Mouse (Mus musculus) gastrocnemius, postnatal 36 days (tissue): ENCODE results near the gene Wdfy3. TPM values are rescaled to one million over a fixed set of nuclear protein-coding genes. Genes with fewer than 3 reads are reported as not detected.
"Not testable (repeated sequence)": the region's sequence is repeated elsewhere in the genome, so short reads cannot be mapped to it uniquely, and the experiment has no call there.

Experiments used
- DNase-seq, 2 experiments: peaks; one replicate each; pipeline ENCODE4 v3.0.0; 2022
- intact Hi-C: fragments of 180-260 bp; cut with DNase I; formaldehyde crosslinking; loops from one replicate; pipeline ENCODE4 v1.15.1; 2025
- total RNA-seq, 2 experiments: library from RNA; stranded (reverse); gene quantifications; 2 replicates each; pipeline ENCODE4 v1.2.3; 2021

Wdfy3 gene
- total RNA-seq, 2 experiments from 2014 or later: 18.3 to 21.2 TPM

- DNase-seq: no peak
- intact Hi-C loops: no loop called here
Measured at GRCm38 (mm10) chr5:101852116-101852680, 217.5 kb downstream of the Wdfy3 start.

GRCm38 (mm10) chr5:101851133-101851532, 218.6 kb downstream of the Wdfy3 start:
- DNase-seq: no peak
- intact Hi-C loops: no loop called here

DNA sequence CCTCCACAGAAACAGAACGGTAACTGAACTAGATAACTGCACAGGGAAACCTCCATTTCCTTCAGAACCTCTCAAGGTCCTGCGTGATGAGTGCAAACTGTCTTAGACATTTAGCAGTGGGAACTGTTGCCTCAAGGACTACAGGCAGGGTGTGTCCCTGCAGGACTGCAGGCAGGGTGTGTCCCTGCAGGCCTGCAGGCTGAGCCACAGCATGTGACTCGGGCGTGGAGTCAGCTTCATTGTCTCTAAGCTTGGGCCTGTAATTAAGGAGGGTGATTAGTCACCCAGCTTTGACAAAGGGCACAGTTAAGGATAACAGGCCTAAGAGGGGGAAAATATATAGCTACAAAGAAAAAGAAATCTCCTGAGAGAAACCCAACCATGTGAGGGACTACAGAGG, 222.0 kb downstream of the Wdfy3 start:
- DNase-seq: no peak
- intact Hi-C loops: no loop called here

DNA sequence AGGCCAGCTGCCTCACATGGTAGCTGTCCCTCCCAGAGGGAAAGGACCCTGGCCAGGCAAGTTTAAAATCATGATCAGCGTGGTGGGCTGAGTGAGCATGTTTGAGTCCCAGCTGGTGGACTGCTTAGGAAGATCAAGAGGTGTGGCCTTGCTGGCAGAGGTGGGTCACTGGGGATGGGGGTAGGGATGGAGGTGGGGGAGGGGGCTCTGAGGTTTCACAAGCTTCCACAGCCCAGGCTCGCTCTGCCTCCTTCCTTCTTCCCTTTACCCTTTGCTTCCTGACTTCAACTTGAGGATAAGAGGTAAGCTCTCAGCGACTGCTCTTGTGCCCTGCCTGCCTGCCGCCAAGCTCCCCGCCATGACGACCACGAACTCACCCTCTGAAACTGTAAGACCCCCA, 222.4 kb downstream of the Wdfy3 start:
- no peak for DNase-seq
- intact Hi-C loops: no loop called here

DNA sequence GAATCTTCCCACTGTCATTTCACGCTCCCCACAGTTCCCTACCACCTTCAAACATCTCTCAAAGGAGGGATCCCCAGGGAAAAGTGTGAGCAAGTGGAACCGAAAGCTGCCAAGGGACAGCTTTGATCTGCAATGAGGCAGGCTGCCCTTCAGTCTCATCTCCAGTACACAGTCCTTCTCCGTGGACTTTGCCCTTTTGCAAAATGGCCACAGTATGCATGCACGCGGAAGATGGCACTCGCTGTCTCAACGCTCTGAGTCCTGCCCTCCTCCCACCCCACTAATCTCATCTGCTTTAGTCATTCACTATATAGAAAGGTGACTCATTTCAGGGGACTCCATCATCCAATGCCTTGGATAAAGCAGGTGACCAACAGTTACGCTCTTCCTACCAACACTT, 223.8 kb downstream of the Wdfy3 start:
- intact Hi-C loops: no loop called here
- DNase-seq: no peak

GRCm38 (mm10) chr5:101845011-101845410, 224.7 kb downstream of the Wdfy3 start:
- intact Hi-C loops: no loop called here
- no peak for DNase-seq

DNA sequence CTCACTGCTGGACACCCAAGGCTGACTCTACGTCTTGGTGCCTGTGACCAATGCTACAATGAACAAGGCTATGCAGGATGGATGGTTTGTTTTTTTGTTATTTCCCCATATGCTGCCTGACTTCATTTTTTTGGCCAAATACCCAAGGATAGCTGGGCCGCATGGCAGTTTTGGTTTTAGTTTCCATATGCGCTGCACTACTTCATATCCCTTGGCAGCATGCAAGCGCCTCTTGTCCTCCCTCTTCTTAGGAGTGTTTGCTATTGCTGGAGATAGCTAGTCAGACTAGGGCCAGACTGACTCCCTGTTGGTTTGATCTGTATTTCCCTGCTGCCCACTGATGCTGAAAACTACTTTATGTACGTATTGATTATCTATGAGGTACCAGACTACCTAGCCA, 229.2 kb downstream of the Wdfy3 start:
- intact Hi-C loops: no loop called here
- no peak for DNase-seq

DNA sequence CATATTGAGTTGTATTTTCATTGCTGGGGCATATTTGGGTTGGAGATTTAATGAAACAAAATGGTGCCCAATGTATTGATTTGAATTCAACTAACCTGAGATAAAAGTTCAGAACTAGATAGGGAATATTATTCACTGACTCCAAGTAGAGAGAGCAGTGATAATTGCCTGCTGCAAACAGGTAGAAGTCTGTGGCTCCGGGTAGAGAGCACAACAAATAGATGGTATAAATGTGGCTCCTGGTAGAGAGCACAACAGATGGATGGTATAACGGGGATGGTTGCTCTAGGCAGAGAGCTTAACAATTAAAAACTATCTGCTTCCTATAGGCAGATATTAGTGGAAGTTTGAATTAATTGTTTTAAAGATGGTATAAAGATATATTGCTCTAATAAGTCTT, 232.1 kb downstream of the Wdfy3 start:
- not testable (repeated sequence) for DNase-seq

DNA sequence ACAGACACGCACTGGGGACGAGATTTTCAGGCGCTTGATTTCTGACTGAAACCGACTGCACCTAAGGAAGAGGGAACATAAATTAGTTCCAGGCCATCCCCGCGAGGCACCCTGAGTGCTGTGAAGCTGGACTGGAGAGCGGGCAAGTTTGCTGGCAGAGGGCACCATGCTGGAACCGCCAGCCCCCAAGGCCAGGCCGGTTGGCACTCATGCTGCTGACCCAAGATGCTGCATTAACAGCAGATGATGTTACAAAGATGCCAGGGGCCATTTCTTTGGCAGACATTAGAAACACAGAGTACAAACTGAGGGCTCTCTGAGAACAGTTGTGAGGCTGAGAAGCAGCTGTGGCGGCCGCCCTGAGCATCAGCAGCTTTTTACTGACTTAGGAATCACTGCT, 233.5 kb downstream of the Wdfy3 start:
- intact Hi-C loops: no loop called here

More for the DNA sequence above, 232.1 kb downstream of the Wdfy3 start:
- intact Hi-C loops: not testable (repeated sequence)

DNA sequence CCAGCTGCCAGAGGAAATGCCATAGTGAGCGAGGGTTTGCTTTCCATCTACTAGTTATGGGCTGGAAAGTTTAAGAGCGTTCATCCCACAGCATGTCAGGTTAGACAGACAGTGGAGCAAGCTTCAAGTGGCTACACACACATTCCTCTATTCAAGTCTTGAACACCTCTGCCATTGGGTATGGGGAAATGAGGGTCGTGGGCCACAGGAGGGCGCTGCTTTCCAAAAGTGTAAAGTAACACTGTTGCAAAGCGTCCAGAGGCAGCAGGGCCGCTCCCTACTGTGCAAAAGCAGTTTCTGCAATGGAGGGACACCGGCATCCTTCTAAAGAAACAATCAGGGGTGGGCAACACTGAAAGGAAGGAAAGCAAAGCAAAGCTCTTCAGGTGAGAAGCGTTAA, 235.8 kb downstream of the Wdfy3 start:
- intact Hi-C loops: no loop called here

More for the DNA sequence above, 233.5 kb downstream of the Wdfy3 start:
- DNase-seq: no peak

DNA sequence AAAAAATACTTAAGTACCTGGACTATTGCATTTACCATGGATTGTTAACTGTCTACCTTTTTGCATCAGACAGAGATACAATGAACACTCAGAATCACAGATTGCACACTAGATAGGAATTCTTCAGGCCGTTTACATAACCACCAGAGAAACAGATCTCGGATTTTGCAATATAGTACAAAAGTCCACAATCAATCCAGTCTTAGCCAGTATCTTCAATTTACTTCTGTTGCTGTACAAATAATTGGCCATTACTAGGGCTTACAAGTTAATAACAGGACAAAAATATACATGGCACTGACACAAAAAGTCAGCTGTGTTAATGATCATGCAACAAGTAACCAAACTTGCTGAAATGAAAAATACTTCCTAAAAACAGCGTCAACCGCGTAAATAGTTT, 236.7 kb downstream of the Wdfy3 start:
- intact Hi-C loops: no loop called here
- DNase-seq: no peak

More for the DNA sequence above, 235.8 kb downstream of the Wdfy3 start:
- no peak for DNase-seq

GRCm38 (mm10) chr5:101832042-101832441, 237.7 kb downstream of the Wdfy3 start:
- intact Hi-C loops: no loop called here
- no peak for DNase-seq

GRCm38 (mm10) chr5:101830180-101830579, 239.5 kb downstream of the Wdfy3 start:
- no peak for DNase-seq
- intact Hi-C loops: no loop called here

- intact Hi-C loops: no loop called here
- no peak for DNase-seq
Measured at GRCm38 (mm10) chr5:101828932-101829331, 240.8 kb downstream of the Wdfy3 start.

GRCm38 (mm10) chr5:101827477-101827876, 242.2 kb downstream of the Wdfy3 start:
- no peak for DNase-seq
- intact Hi-C loops: no loop called here

DNA sequence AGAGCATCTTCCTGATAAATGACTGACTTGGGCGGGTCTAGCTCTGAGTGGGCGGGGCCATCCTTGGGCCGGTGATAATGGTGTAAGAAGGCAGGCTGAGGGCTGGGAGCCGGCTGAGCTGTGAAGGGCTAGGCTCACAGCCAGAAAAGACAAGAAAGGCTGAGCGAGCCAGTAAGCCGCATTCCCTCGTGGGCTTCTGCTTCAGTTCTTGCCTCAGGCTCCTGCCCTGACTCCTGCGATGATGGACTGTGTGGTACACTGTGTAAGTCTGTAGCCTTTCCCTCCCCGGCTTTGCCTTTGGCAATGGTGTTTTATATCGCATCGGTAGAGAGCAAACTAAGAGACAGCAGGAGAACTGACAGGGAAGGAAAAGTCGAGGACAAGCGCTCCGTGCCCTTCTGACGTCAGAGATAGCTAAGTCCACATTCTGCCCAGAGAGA, 243.2 kb downstream of the Wdfy3 start:
- intact Hi-C loops: no loop called here
- DNase-seq: no peak

DNA sequence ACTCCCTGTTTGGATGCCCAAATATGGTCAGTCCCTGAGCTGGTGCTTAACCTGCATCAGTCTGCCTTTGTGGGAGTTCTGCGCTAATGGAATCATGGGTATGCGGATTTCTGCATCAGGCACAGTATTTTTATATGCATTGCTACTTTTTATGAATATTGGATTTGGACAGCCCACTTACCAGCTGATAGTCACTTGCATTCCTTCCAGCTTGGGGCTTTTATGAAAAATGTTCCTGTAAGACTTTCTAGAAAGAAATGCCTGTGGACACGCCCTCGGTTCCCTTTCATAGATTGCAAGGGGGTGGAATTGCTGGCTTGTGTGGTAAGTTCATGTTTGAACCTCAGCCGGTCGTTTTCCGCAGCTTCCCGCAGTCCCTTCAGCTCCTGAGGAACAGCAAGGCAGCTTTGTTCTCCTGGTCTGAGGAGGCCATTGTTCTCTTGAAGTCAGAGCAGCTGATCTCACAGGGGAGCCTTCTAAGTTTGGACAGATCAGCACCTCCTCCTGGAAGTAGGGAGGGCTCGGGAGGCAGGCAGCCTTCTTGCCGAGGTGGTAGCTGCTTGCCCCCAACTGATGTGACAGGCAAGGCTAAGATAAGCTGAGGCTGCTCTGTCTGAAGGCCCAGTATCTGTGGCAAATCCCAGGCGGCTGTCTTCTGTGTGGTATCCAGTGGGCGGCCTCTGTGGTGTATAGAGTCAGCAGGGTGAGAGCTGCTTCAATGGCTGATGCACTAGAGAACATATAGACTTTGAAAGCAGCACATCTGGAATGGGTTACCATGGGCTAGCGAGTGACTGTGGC, 244.4 kb downstream of the Wdfy3 start:
- no peak for DNase-seq
- intact Hi-C loops: no loop called here

DNA sequence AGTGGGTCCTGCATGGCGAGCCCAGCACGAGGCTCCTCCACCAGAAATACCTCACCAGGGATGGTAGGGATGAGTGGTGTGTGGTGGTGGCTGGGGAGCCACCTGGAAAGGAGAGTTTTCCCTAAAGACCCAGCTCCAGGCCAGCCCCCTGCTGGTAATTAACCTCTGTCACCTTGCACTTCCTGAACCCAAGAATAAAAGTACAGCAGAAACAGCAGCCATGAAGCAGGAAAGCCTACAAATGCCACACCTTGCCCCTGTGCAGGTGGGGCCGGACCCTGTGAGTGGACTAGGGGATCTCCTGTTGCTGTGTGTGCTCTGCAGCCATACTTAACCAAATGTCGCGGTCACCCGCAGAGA, 247.4 kb downstream of the Wdfy3 start:
- intact Hi-C loops: no loop called here

DNA sequence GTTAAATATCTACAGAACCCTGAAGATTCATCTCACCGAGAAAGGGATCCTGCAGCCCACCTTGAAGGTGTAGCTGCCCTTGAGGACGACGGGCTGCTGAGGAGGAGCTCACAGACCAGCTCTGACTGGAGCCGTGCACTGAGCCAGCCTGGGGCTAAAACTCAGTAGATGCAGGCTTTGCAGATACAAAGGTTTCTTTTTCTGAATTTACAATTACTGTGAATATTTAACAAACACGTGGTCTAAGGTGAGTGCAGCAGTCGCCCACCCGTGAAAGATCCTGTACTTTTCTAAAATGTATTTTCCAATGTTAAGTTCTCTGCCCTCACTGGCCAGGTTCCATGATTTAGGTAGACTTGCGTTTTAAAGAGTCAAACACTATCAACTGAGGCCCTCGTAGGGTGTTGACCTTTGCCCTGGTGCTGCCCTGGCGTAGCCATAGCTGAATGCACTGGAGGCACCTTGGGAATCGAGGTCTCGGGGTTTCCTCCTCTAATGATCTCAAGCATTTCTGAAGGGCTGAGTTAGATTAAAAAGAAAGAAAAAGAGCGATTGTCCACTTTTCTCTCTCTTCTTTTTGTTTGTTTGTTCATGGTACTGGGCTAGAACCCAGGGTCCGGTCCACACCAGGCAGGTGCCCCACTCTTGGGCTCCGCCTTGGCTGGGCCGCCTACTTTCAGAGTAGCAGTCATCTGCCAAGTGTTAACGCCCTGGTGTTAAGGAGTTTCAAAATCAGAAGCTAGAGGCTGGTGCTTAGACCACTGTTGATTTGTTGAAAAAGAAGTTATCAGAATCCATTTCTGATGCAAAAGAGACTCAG, 248.0 kb downstream of the Wdfy3 start:
- DNase-seq: no peak
- intact Hi-C loops: no loop called here

More for the DNA sequence above, 247.4 kb downstream of the Wdfy3 start:
- no peak for DNase-seq

DNA sequence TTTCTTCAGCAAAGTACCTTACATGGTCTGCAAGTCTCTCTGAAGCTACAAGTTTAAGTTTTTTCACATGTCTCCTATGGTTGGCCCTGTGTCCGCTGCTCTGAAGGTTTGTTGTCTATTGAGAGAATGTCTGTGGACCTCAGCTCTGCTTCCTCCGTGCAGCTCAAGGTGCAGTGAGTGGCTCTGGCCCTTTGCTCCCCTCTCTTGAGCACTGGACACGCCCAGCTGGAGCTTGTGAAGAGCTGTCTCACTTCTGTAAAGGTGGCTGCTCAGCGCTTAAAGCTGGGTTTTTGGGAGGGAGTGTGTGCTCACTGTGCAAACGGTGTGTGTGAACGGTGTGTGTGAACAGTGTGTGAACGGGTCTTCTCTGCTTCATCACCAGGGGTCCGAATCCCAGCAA, 248.7 kb downstream of the Wdfy3 start:
- no peak for DNase-seq
- intact Hi-C loops: no loop called here

- DNase-seq: no peak
- intact Hi-C loops: no loop called here
Measured at GRCm38 (mm10) chr5:101819844-101820243, 249.9 kb downstream of the Wdfy3 start.
